Comparison of ENCODE assay signal across 15 mouse cellular contexts in genomic region chr11:72369904-72370672, GRCm38 (mm10). TPM values are rescaled to one million over a fixed set of nuclear protein-coding genes. Genes with fewer than 3 reads are reported as not detected.
DNase-seq lines count a peak whose midpoint lies in the region; ATAC-seq and TF ChIP-seq lines count a peak whose summit lies in the region.
"Had no signal": no experiment of that assay in that cellular context is flagged by ENCODE, and none has a peak within 500 bp of the region (broad histone marks: within the 10 kb centered on the region; RNA-seq: fewer than 3 reads in every experiment).

No protein-coding gene starts in this region.

- no peak overlapping the region for H3K27ac ChIP-seq in kidney, embryonic 14.5 days (ENCODE audit: low read depth, low read length)
- H3K27ac ChIP-seq in MEL (ENCODE audit: control insufficient read depth, low read depth, low read length): no peak overlapping the region
- H3K27ac ChIP-seq in heart, embryonic 16.5 days (ENCODE audit: low read length): no peak overlapping the region
- H3K27ac ChIP-seq: hindbrain, embryonic 15.5 days; liver, embryonic 12.5 days had no signal

- ATAC-seq in kidney, embryonic 14.5 days (ENCODE audit: low FRiP score, low TSS enrichment): 0 out of 2 replicates have a peak, but pooled peaks have one; percentile 46
- ATAC-seq in heart, embryonic 16.5 days (replicated peaks; ENCODE audit: extremely low read depth, insufficient read depth, low FRiP score): no peak
- no peak for ATAC-seq in frontal cortex, adult (ENCODE audit: low TSS enrichment)
- ATAC-seq: liver, embryonic 12.5 days had no signal

- H3K27me3 ChIP-seq in kidney, embryonic 14.5 days (ENCODE audit: control insufficient read depth, insufficient read depth, low read length): no peaks in the 10 kb centered on the region
- peaks cover 0 to 3% of the 10 kb centered on the region in 2 experiments; a peak in 3 of 4 replicates for H3K27me3 ChIP-seq in MEL (ENCODE audit: control insufficient read depth in 1 of 2, insufficient read depth in 2 of 2, low read length in 2 of 2)
- H3K27me3 ChIP-seq in heart, embryonic 16.5 days (ENCODE audit: control insufficient read depth, insufficient read depth, low read length): no peaks in the 10 kb centered on the region
- H3K27me3 ChIP-seq: hindbrain, embryonic 15.5 days had no signal

- H3K9ac ChIP-seq in kidney, embryonic 14.5 days (ENCODE audit: low read depth, low read length): no peak overlapping the region
- H3K9ac ChIP-seq in MEL (ENCODE audit: control insufficient read depth, low read depth, low read length, poor library complexity, severe bottlenecking): no peak overlapping the region
- H3K9ac ChIP-seq in heart, embryonic 16.5 days (ENCODE audit: low read length): no peak overlapping the region
- H3K9ac ChIP-seq: hindbrain, embryonic 15.5 days; liver, embryonic 12.5 days had no signal

- no peaks in the 10 kb centered on the region for H3K4me1 ChIP-seq in kidney, embryonic 14.5 days (ENCODE audit: control insufficient read depth, insufficient read depth, low read length)
- no peaks in the 10 kb centered on the region for H3K4me1 ChIP-seq in MEL (ENCODE audit: control insufficient read depth in 1 of 2, insufficient read depth in 2 of 2, low read length in 2 of 2)
- H3K4me1 ChIP-seq in heart, embryonic 16.5 days (ENCODE audit: control insufficient read depth, insufficient read depth, low read length): 0 out of 2 replicates have a peak, but pooled peaks cover 3% of the 10 kb centered on the region
- H3K4me1 ChIP-seq: liver, embryonic 12.5 days had no signal

- TF ChIP-seq RAD21 in MEL (IDR thresholded peaks at IDR 0.05; ENCODE audit: low read depth, low read length): peak; percentile 32

- TF ChIP-seq POLR2A in MEL (IDR thresholded peaks at IDR 0.05; ENCODE audit: control insufficient read depth in 1 of 2, insufficient read depth in 1 of 2, low read depth in 1 of 2, low read length in 2 of 2, poor library complexity in 1 of 2): no peak

- WGBS in kidney, embryonic 14.5 days: 24% methylated on average over 12 of the region's 12 CpGs
- 16% methylated on average over 12 of the region's 12 CpGs for WGBS in heart, embryonic 16.5 days

- H3K4me3 ChIP-seq in kidney, embryonic 14.5 days (ENCODE audit: low read length): no peak overlapping the region
- no peak overlapping the region for H3K4me3 ChIP-seq in MEL (ENCODE audit: control insufficient read depth in 1 of 2, insufficient read depth in 1 of 2, low read depth in 2 of 2, low read length in 2 of 2)
- no peak overlapping the region for H3K4me3 ChIP-seq in heart, embryonic 16.5 days (ENCODE audit: low read length)
- H3K4me3 ChIP-seq: hindbrain, embryonic 15.5 days; liver, embryonic 12.5 days had no signal

- peak in 1 of 3 experiments; percentile 37; a peak in 2 of 6 replicates for TF ChIP-seq CTCF in MEL (IDR thresholded peaks at IDR 0.05 in 2 of 3, conservative IDR thresholded peaks at IDR 0.05 in 1 of 3; ENCODE audit: control insufficient read depth in 1 of 3, insufficient read depth in 1 of 3, low read depth in 2 of 3, low read length in 3 of 3, poor library complexity in 1 of 3, severe bottlenecking in 1 of 3)

- DNase-seq in embryo, embryonic 9.5 days (ENCODE audit: extremely low spot score): peak; percentile 6
- DNase-seq in embryo, embryonic 10 days (ENCODE audit: low spot score): no peak
- DNase-seq in kidney, postnatal 14 days: no peak
- no peak for DNase-seq in MEL (ENCODE audit: low read depth, low spot score)
- no peak for DNase-seq in neural tube, embryonic 10.5 days (ENCODE audit: extremely low spot score, low spot score)
- DNase-seq: adrenal gland, adult 8-10 months; cerebellum, adult 11 months; thymus, postnatal 36 days had no signal

- no peak for TF ChIP-seq EP300 in MEL (IDR thresholded peaks at IDR 0.05; ENCODE audit: low read depth in 1 of 2, low read length in 2 of 2)

- no peaks in the 10 kb centered on the region for H3K79me2 ChIP-seq in MEL (ENCODE audit: control insufficient read depth, insufficient read depth, low read length, poor library complexity)

- H3K4me2 ChIP-seq in kidney, embryonic 14.5 days (replicated peaks; ENCODE audit: low read depth, low read length): no peak overlapping the region
- H3K4me2 ChIP-seq in heart, embryonic 16.5 days (ENCODE audit: low read depth, low read length): peak overlapping the region; percentile 7; the same call in 1 of the 2 replicates
- H3K4me2 ChIP-seq: hindbrain, embryonic 15.5 days; liver, embryonic 12.5 days had no signal

- H3K36me3 ChIP-seq in kidney, embryonic 14.5 days (ENCODE audit: control insufficient read depth, insufficient read depth, low read length): no peaks in the 10 kb centered on the region
- no peaks in the 10 kb centered on the region for H3K36me3 ChIP-seq in MEL (ENCODE audit: control insufficient read depth in 1 of 2, insufficient read depth in 2 of 2, low read length in 2 of 2)
- no peaks in the 10 kb centered on the region for H3K36me3 ChIP-seq in heart, embryonic 16.5 days (ENCODE audit: control insufficient read depth, insufficient read depth)
- H3K36me3 ChIP-seq: G1E; hindbrain, embryonic 15.5 days; liver, embryonic 12.5 days had no signal

- no peaks in the 10 kb centered on the region for H3K9me3 ChIP-seq in kidney, embryonic 14.5 days (ENCODE audit: control insufficient read depth, low read length)
- H3K9me3 ChIP-seq in MEL (replicated peaks; ENCODE audit: insufficient read depth, low read length): no peaks in the 10 kb centered on the region
- no peaks in the 10 kb centered on the region for H3K9me3 ChIP-seq in heart, embryonic 16.5 days (replicated peaks; ENCODE audit: control insufficient read depth, low read length)
- H3K9me3 ChIP-seq: G1E; hindbrain, embryonic 15.5 days; liver, embryonic 12.5 days had no signal

TF ChIP-seq in MEL, 35 proteins besides CTCF, POLR2A, EP300 and RAD21:
- no peak for TF ChIP-seq GATA1 (IDR thresholded peaks at IDR 0.05; ENCODE audit: low read depth, low read length)
- no peak for TF ChIP-seq USF2 (IDR thresholded peaks at IDR 0.05; ENCODE audit: borderline replicate concordance in 1 of 2, insufficient read depth in 1 of 2, low read depth in 1 of 2, low read length in 2 of 2)
- TF ChIP-seq ZC3H11A (IDR thresholded peaks at IDR 0.05; ENCODE audit: low read depth, low read length): 0 out of 2 replicates have a peak, but pooled peaks have one; percentile 3
- peak; percentile 37; the same call in 1 of the 2 replicates for TF ChIP-seq SMC3 (IDR thresholded peaks at IDR 0.05; ENCODE audit: low read depth, low read length)

RNA-seq across cellular contexts. Expression of gene Tekt1, which starts 7.8 kb away (rescaled TPM):
- 5.8 and 8.3 TPM in 2 replicates for polyA plus RNA-seq in kidney, embryonic 14.5 days (2014; fragmentation: Nextera tagmentation; extraction: Ambion mirVana)
- total RNA-seq in MEL (2012; rRNA removed): not detected in 2 replicates
- not detected for polyA plus RNA-seq in MEL (2012; ENCODE audit: insufficient read depth in 1 of 2, insufficient read length in 2 of 2, low read depth in 1 of 2, low replicate concordance in 2 of 2, missing spikeins in 1 of 2)
- polyA plus RNA-seq in heart, embryonic 16.5 days (2015; fragmentation: Nextera tagmentation; extraction: Ambion mirVana): 1.7 and 2.5 TPM in 2 replicates
- total RNA-seq: G1E had no signal
- polyA plus RNA-seq: G1E had no signal

RNA-seq across cellular contexts. Expression of gene Smtnl2, which starts 41.4 kb away (rescaled TPM):
- polyA plus RNA-seq in kidney, embryonic 14.5 days (2014; fragmentation: Nextera tagmentation; extraction: Ambion mirVana): 30.0 and 56.1 TPM in 2 replicates
- 10.9 and 11.1 TPM in 2 replicates for total RNA-seq in MEL (2012; rRNA removed)
- 10 to 100 TPM in 1 of 2 experiments, not detected in 1; 10.2 TPM for polyA plus RNA-seq in MEL (2012; ENCODE audit: insufficient read depth in 1 of 2, insufficient read length in 2 of 2, low read depth in 1 of 2, low replicate concordance in 2 of 2, missing spikeins in 1 of 2)
- polyA plus RNA-seq in heart, embryonic 16.5 days (2015; fragmentation: Nextera tagmentation; extraction: Ambion mirVana): 115 and 121 TPM in 2 replicates
- polyA plus RNA-seq: G1E had no signal

RNA-seq across cellular contexts. Expression of gene Fbxo39, which starts 55.8 kb away (rescaled TPM):
- polyA plus RNA-seq in kidney, embryonic 14.5 days (2014; fragmentation: Nextera tagmentation; extraction: Ambion mirVana): not detected in 2 replicates
- total RNA-seq in MEL (2012; rRNA removed): not detected in 2 replicates
- polyA plus RNA-seq in MEL (2012; ENCODE audit: insufficient read depth in 1 of 2, insufficient read length in 2 of 2, low read depth in 1 of 2, low replicate concordance in 2 of 2, missing spikeins in 1 of 2): not detected
- not detected in 2 replicates for polyA plus RNA-seq in heart, embryonic 16.5 days (2015; fragmentation: Nextera tagmentation; extraction: Ambion mirVana)
- total RNA-seq: adrenal gland, adult 8-10 months; gastrocnemius, adult 8-10 months had no signal
- polyA plus RNA-seq: G1E; hindbrain, embryonic 15.5 days; liver, embryonic 12.5 days had no signal
